Mouse (Mus musculus): ENCODE data around the gene Gm21983. TPM values are rescaled to one million over a fixed set of nuclear protein-coding genes. Genes with fewer than 3 reads are reported as not detected.

The Gm21983 gene
- polyA plus RNA-seq, 1 experiment from 2014 or later = 0.67 TPM

DNA sequence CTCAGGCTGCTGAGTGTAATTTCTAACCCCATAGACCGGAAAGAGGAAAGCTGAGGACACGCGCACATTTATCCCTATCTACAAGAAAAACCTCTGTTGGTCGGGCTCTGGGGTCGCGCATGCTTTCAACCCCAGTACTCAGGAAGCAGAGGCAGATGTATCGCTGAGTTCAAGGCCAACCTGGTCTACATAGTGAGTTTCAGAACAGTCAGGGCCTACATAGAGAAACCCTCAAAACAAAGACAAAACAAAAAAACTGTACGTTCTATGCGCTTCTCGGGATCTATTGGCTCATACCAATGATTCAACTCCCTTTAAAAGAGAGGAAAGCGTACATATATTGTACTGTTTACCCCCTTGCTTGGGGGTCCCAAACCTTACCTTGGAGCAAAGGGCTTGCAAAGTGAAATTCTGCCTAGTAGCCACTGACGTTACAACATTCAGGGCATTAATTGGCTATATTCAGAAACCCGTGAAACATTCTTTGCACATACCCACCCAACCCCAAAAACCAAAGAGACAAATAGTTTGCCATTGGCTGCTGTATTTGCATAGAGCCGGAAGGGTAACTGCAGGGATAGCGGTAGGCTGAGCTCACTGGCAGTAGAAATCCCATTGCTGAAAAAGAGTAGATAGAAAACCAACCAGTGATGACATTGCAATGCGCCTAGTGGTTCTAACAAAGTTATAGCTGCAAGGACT is 1.5 kb downstream of the Gm21983 start:
- 42% methylated on average over 16 of the region's 16 CpGs for WGBS (ENCODE audit: insufficient replicate concordance)
- no peak overlapping the region for H3K9ac ChIP-seq (ENCODE audit: low read depth, low read length)
- H3K9me3 ChIP-seq (replicated peaks; ENCODE audit: control insufficient read depth, low read length) = no peaks in the 10 kb centered on the region
- peaks cover 3% of the 10 kb centered on the region; the same call in 1 of the 2 replicates for H3K36me3 ChIP-seq (ENCODE audit: control insufficient read depth, insufficient read depth, low read length)
- H3K27ac ChIP-seq (ENCODE audit: low read depth, low read length) = peak overlapping the region; percentile 69
- ATAC-seq (replicated peaks; ENCODE audit: insufficient number of reproducible peaks, low FRiP score, low TSS enrichment) = no peak
- peak overlapping the region; percentile 81 for H3K4me3 ChIP-seq (ENCODE audit: low read depth, low read length)
- no peaks in the 10 kb centered on the region for H3K27me3 ChIP-seq (ENCODE audit: control insufficient read depth, insufficient read depth, low read length)
- H3K4me2 ChIP-seq = peak overlapping the region; percentile 67
- peaks cover 5% of the 10 kb centered on the region; the same call in 1 of the 2 replicates for H3K4me1 ChIP-seq (ENCODE audit: control insufficient read depth, insufficient read depth, low read length)

DNA sequence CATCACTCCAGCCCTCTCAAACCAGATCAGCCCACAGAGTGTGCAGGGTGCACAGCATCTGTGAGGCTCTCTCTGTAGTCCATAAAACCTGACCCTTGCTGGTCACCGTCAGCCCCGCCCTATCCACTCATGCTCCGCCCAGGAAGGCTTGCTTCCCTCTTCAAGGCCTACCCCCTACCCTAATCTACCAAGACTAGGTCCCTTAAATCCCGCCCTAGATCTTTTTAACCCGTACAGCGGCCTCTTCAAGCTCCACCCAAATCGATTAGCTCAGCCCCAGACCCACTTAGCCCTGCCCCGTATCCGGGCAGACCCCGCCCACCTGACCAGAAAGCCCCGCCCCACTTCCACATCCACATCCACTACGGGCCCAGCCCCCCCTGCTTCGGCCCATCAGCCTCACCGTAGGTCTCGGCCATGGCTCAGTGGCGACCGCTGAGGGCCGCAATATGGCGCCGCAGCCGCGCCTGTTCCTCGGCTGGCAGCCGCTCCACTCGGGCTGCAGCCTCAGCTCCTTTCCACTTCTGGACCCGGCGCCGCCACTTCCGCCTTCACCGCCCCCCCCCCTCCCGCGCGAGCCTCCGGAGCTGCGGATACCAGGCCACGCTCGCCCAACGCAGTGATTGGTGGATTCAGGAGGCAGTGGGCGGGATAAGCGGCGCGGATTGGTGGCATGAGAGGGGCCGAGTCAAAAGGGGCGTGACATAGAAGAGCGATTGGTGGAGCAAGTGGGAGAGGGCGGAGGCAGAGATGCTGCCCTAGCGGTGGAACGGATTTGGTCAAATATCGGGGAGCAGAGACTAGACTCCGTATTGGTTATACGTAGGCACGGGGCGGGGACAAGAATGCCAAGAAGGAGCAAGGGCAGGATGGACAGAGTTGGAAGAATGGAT is 2.3 kb downstream of the Gm21983 start, which contains the start of gene Rab4b:
TSS of gene Rab4b (minus strand) at position 573 of the 893 bp plus-strand sequence.
- H3K9ac ChIP-seq (ENCODE audit: low read depth, low read length) = peak within 1 kb of the TSS; percentile 71
- peak within 1 kb of the TSS; percentile 67 for H3K4me2 ChIP-seq
- H3K27ac ChIP-seq (ENCODE audit: low read depth, low read length) = peak within 1 kb of the TSS; percentile 94
- H3K4me1 ChIP-seq (ENCODE audit: control insufficient read depth, insufficient read depth, low read length) = peaks cover 5% of the 10 kb centered on the region; the same call in 1 of the 2 replicates
- H3K27me3 ChIP-seq (ENCODE audit: control insufficient read depth, insufficient read depth, low read length) = no peaks in the 10 kb centered on the region
- H3K4me3 ChIP-seq (ENCODE audit: low read depth, low read length) = peak within 1 kb of the TSS; percentile 81
- peak; percentile 98 for ATAC-seq (replicated peaks; ENCODE audit: insufficient number of reproducible peaks, low FRiP score, low TSS enrichment)
- peaks cover 8% of the 10 kb centered on the region; the same call in 1 of the 2 replicates for H3K36me3 ChIP-seq (ENCODE audit: control insufficient read depth, insufficient read depth, low read length)
- under 1% methylated on average over 53 of the region's 53 CpGs for WGBS (ENCODE audit: insufficient replicate concordance)
- no peaks in the 10 kb centered on the region for H3K9me3 ChIP-seq (replicated peaks; ENCODE audit: control insufficient read depth, low read length)

DNA sequence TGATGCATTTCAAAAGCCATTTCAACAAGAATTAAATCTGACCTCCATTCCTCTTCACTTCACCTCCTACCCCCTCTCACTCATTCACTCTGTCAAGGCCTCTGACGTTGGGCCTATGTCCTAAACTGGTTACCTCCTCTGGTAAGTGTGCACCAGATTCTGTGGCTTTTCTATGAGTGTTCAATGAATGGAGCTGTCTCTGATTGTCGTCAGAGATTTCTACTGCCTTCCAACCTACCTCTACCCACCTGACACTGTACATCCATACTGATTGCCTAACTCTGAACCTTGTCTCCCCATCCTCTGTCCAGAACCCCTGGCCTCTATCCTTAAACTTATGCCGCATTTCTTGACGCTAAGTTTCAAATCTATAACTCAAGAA is 3.0 kb downstream of the Gm21983 start:
- Histone ChIP-seq H3K9ac (ENCODE audit: low read depth, low read length) (peak overlapping the region; percentile 71), H3K4me2 (peak overlapping the region; percentile 64), H3K27ac (ENCODE audit: low read depth, low read length) (peak overlapping the region; percentile 94), H3K4me3 (ENCODE audit: low read depth, low read length) (peak overlapping the region; percentile 81), H3K36me3 (ENCODE audit: control insufficient read depth, insufficient read depth, low read length) (peaks cover 10% of the 10 kb centered on the region; the same call in 1 of the 2 replicates), H3K9me3 (replicated peaks; ENCODE audit: control insufficient read depth, low read length) (no peaks in the 10 kb centered on the region), H3K4me1 (ENCODE audit: control insufficient read depth, insufficient read depth, low read length) (peaks cover 5% of the 10 kb centered on the region; the same call in 1 of the 2 replicates), H3K27me3 (ENCODE audit: control insufficient read depth, insufficient read depth, low read length) (no peaks in the 10 kb centered on the region)
- WGBS (ENCODE audit: insufficient replicate concordance) = 18% methylated on average over 4 of the region's 4 CpGs
- peak; percentile 9 for ATAC-seq (replicated peaks; ENCODE audit: insufficient number of reproducible peaks, low FRiP score, low TSS enrichment)

DNA sequence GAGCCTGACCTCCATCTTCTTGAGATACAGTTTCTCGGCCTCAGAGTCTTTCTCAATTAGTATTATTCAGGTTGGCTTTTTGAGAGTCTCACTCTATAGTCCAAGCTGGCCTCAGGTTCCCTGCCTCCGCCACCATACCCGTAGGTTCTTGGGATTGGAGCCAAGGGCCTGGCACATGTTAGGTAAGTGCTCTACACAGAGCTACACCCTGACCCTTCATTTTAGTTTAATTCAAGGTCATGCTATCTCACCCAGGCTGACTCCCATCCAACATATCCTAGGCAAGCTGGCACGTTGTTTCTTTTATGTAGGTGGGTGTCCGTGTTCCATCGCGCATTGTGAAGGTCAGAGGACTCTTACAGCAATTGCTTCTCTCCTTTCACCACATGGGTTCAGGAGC is 6.0 kb downstream of the Gm21983 start:
- Histone ChIP-seq H3K27ac (ENCODE audit: low read depth, low read length) (no peak overlapping the region), H3K4me2 (no peak overlapping the region), H3K4me1 (ENCODE audit: control insufficient read depth, insufficient read depth, low read length) (peaks cover 5% of the 10 kb centered on the region; the same call in 1 of the 2 replicates), H3K9ac (ENCODE audit: low read depth, low read length) (no peak overlapping the region), H3K27me3 (ENCODE audit: control insufficient read depth, insufficient read depth, low read length) (no peaks in the 10 kb centered on the region), H3K36me3 (ENCODE audit: control insufficient read depth, insufficient read depth, low read length) (peaks cover 12% of the 10 kb centered on the region; the same call in 1 of the 2 replicates), H3K4me3 (ENCODE audit: low read depth, low read length) (no peak overlapping the region), H3K9me3 (replicated peaks; ENCODE audit: control insufficient read depth, low read length) (no peaks in the 10 kb centered on the region)
- 92% methylated on average over 7 of the region's 7 CpGs for WGBS (ENCODE audit: insufficient replicate concordance)
- no peak for ATAC-seq (replicated peaks; ENCODE audit: insufficient number of reproducible peaks, low FRiP score, low TSS enrichment)

DNA sequence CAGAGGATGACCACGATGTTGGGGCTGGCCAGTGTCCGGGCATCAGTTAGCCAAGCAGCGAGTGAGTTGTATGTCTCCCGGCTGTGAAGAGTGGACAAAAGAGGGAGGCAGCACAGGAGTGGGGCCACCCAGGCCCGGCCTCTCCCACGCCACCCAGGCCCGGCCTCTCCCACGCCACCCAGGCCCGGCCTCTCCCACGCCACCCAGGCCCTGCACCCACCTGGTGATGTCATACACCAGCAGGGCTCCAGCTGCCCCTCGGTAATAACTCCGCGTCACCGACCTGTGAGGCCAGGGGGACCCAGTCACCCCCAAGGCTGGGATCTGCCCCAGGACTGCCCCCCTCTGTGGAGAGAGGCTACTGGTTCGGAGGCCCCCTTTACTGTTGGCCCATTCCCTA is 6.4 kb downstream of the Gm21983 start:
- ATAC-seq (replicated peaks; ENCODE audit: insufficient number of reproducible peaks, low FRiP score, low TSS enrichment) = no peak
- Histone ChIP-seq H3K36me3 (ENCODE audit: control insufficient read depth, insufficient read depth, low read length) (peaks cover 12% of the 10 kb centered on the region; the same call in 1 of the 2 replicates), H3K4me1 (ENCODE audit: control insufficient read depth, insufficient read depth, low read length) (peaks cover 5% of the 10 kb centered on the region; the same call in 1 of the 2 replicates), H3K4me3 (ENCODE audit: low read depth, low read length) (no peak overlapping the region), H3K9ac (ENCODE audit: low read depth, low read length) (no peak overlapping the region), H3K9me3 (replicated peaks; ENCODE audit: control insufficient read depth, low read length) (no peaks in the 10 kb centered on the region), H3K27me3 (ENCODE audit: control insufficient read depth, insufficient read depth, low read length) (no peaks in the 10 kb centered on the region), H3K4me2 (no peak overlapping the region), H3K27ac (ENCODE audit: low read depth, low read length) (no peak overlapping the region)
- 88% methylated on average over 15 of the region's 15 CpGs for WGBS (ENCODE audit: insufficient replicate concordance)

DNA sequence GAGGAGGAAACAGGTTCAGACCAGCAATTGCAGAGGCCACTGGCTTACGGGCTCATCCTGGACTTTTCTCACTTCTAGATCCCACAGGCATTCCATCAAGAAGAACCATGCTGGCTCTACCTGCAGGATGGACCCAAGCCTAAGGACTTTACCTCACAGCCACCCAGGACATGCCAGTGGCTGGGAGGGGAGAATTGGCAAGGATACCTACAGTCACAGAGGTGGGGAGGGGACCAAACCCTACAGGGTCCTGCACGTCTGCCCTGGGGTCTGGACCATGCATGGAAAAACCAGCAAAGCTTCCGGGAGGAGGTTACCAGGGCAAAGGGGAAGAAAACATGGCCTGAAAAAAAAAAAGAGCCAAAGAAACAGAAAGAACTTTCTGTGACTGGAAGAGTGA is 9.9 kb downstream of the Gm21983 start:
- no peak for ATAC-seq (replicated peaks; ENCODE audit: insufficient number of reproducible peaks, low FRiP score, low TSS enrichment)
- Histone ChIP-seq H3K4me2 (no peak overlapping the region), H3K9me3 (replicated peaks; ENCODE audit: control insufficient read depth, low read length) (no peaks in the 10 kb centered on the region), H3K27me3 (ENCODE audit: control insufficient read depth, insufficient read depth, low read length) (no peaks in the 10 kb centered on the region), H3K27ac (ENCODE audit: low read depth, low read length) (no peak overlapping the region), H3K4me1 (ENCODE audit: control insufficient read depth, insufficient read depth, low read length) (no peaks in the 10 kb centered on the region), H3K9ac (ENCODE audit: low read depth, low read length) (no peak overlapping the region), H3K4me3 (ENCODE audit: low read depth, low read length) (no peak overlapping the region), H3K36me3 (ENCODE audit: control insufficient read depth, insufficient read depth, low read length) (peaks cover 12% of the 10 kb centered on the region; the same call in 1 of the 2 replicates)
- 81% methylated on average over 3 of the region's 3 CpGs for WGBS (ENCODE audit: insufficient replicate concordance)

DNA sequence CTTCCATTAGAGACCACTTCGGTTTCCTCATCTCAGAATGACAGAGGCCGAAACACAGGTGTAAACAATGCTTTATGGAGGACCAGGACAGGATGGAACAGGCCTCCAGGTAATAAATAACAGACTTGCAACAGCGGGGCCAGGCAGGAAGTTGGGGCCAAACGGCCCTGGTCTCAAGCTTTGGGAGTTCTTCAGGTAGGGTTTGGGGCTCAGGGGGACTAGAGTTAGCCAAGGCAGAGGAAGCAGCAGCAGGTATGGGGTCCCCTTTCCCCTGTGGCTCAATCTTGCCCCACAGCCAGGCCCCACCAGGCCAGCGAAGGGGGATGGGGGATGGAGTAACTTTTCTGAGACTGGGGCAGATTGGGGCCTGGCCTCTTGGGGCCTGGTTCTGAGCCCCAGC is 12.5 kb downstream of the Gm21983 start:
- 92% methylated on average over 5 of the region's 5 CpGs for WGBS (ENCODE audit: insufficient replicate concordance)
- no peak overlapping the region for H3K4me2 ChIP-seq
- no peaks in the 10 kb centered on the region for H3K27me3 ChIP-seq (ENCODE audit: control insufficient read depth, insufficient read depth, low read length)
- H3K4me3 ChIP-seq (ENCODE audit: low read depth, low read length) = no peak overlapping the region
- H3K27ac ChIP-seq (ENCODE audit: low read depth, low read length) = no peak overlapping the region
- no peak overlapping the region for H3K9ac ChIP-seq (ENCODE audit: low read depth, low read length)
- H3K36me3 ChIP-seq (ENCODE audit: control insufficient read depth, insufficient read depth, low read length) = peaks cover 12% of the 10 kb centered on the region; the same call in 1 of the 2 replicates
- peaks cover 23% of the 10 kb centered on the region for H3K4me1 ChIP-seq (ENCODE audit: control insufficient read depth, insufficient read depth, low read length)
- ATAC-seq (replicated peaks; ENCODE audit: insufficient number of reproducible peaks, low FRiP score, low TSS enrichment) = no peak
- H3K9me3 ChIP-seq (replicated peaks; ENCODE audit: control insufficient read depth, low read length) = no peaks in the 10 kb centered on the region

DNA sequence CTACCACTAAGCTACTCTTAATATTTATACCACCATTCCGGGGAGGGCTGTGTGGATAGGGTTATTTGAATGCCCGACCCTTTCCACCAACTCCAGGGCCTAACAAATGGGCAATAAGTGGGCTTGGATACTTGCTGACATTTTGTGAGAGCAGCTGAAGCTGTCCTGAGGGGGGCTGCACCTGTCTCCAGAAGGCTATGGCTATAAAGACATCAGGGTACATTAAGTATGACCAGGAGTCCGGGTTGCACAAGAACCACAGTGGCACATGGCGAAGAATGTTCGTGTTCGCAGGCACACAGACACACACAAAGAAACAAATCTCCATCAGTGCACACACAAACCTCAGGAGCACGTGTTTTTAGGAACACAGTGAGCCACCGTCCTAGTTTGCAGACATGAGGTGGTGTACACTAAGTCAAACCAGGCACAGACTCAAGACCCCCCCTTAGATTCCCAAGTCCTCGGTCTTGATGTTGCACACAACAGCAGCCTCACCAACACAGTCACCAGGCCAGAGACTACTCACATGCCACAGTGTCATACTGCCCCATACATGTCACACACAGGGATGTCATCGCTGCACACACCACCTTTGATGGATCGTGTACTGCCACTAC is 13.3 kb downstream of the Gm21983 start:
- Histone ChIP-seq H3K4me3 (ENCODE audit: low read depth, low read length) (peak overlapping the region; percentile 78), H3K9me3 (replicated peaks; ENCODE audit: control insufficient read depth, low read length) (no peaks in the 10 kb centered on the region), H3K27ac (ENCODE audit: low read depth, low read length) (peak overlapping the region; percentile 98), H3K4me1 (ENCODE audit: control insufficient read depth, insufficient read depth, low read length) (peaks cover 30% of the 10 kb centered on the region), H3K27me3 (ENCODE audit: control insufficient read depth, insufficient read depth, low read length) (no peaks in the 10 kb centered on the region), H3K36me3 (ENCODE audit: control insufficient read depth, insufficient read depth, low read length) (peaks cover 7% of the 10 kb centered on the region; the same call in 1 of the 2 replicates), H3K4me2 (peak overlapping the region; percentile 82), H3K9ac (ENCODE audit: low read depth, low read length) (peak overlapping the region; percentile 75)
- no peak for ATAC-seq (replicated peaks; ENCODE audit: insufficient number of reproducible peaks, low FRiP score, low TSS enrichment)
- 73% methylated on average over 11 of the region's 11 CpGs for WGBS (ENCODE audit: insufficient replicate concordance)

Data from heart, embryonic 11.5 days (tissue).